Mouse (Mus musculus): ENCODE data around the gene 1700092M07Rik.

DNA sequence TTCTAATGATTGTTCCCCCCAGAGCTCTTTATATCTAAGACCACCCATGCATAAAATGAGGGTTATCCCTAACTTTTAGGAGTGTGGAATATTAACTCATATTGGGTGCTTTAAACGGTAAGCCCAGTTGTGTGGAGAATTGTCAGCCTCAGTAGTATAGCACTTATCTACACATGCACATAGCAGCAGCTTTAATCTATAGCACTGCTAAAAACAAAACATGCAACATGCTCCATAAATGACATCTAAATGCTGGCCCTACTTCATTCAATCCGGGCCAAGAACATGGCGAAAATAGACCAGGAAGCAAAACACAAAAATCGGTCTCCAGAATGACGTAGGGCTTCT, 18.0 kb upstream of the 1700092M07Rik start:
- TF ChIP-seq CTCF (IDR thresholded peaks at IDR 0.05; ENCODE audit: control insufficient read depth, insufficient read depth, low read length) = no peak
- no peak for TF ChIP-seq POLR2A (IDR thresholded peaks at IDR 0.05; ENCODE audit: borderline replicate concordance, control insufficient read depth, low read depth, low read length)

Measured in bone marrow, adult 2 months (tissue).